Mouse (Mus musculus): Measurements from ENCODE around the gene Fam241a. TPM values are rescaled to one million over a fixed set of nuclear protein-coding genes. Genes with fewer than 3 reads are reported as not detected.
A peak's percentile ranks its signal among the peaks of the same experiment; 100 is the strongest.

Fam241a gene
- total and polyA plus RNA-seq, 2 experiments from 2014 or later = 6.0 to 6.1 TPM

- no peaks in the 10 kb centered on the region for H3K36me3 ChIP-seq (ENCODE audit: insufficient read depth, low read length)
- ATAC-seq (peak; percentile 13), DNase-seq (ENCODE audit: low spot score) (no peak)
- 33% methylated on average over 8 of the region's 8 CpGs for WGBS
- peak overlapping the region; percentile 92 for H3K27ac ChIP-seq
- peak overlapping the region; percentile 92 for H3K9ac ChIP-seq (replicated peaks; ENCODE audit: low read length)
- H3K4me1 ChIP-seq (ENCODE audit: insufficient read depth, low read length) = no peaks in the 10 kb centered on the region; the same call in none of the 2 replicates
- peak overlapping the region; percentile 88 for H3K4me3 ChIP-seq (ENCODE audit: low read length)
- peak overlapping the region; percentile 70 for H3K4me2 ChIP-seq (ENCODE audit: low read depth, low read length)
- H3K9me3 ChIP-seq (ENCODE audit: low read length) = no peaks in the 10 kb centered on the region
- no peak for TF ChIP-seq CTCF (IDR thresholded peaks at IDR 0.05; ENCODE audit: low read depth)
- no peaks in the 10 kb centered on the region for H3K27me3 ChIP-seq (ENCODE audit: insufficient read depth, low read length)
Measured at GRCm38 (mm10) chr3:127837972-127838644, 58.0 kb downstream of the Fam241a start.

GRCm38 (mm10) chr3:127837154-127837865 lies 58.8 kb downstream of the Fam241a start, which contains the start of gene Ap1ar:
Gene Ap1ar, minus strand, starts transcription at chr3:127837523.
- Histone ChIP-seq H3K9me3 (ENCODE audit: low read length) (no peaks in the 10 kb centered on the region), H3K27ac (peak within 1 kb of the TSS; percentile 92), H3K36me3 (ENCODE audit: insufficient read depth, low read length) (no peaks in the 10 kb centered on the region), H3K4me2 (ENCODE audit: low read depth, low read length) (peak within 1 kb of the TSS; percentile 70), H3K4me3 (ENCODE audit: low read length) (peak within 1 kb of the TSS; percentile 88), H3K27me3 (ENCODE audit: insufficient read depth, low read length) (no peaks in the 10 kb centered on the region), H3K9ac (replicated peaks; ENCODE audit: low read length) (peak within 1 kb of the TSS; percentile 92), H3K4me1 (ENCODE audit: insufficient read depth, low read length) (no peaks in the 10 kb centered on the region; the same call in none of the 2 replicates)
- ATAC-seq = peak; percentile 98
- under 1% methylated on average over 80 of the region's 89 CpGs for WGBS
- TF ChIP-seq CTCF (IDR thresholded peaks at IDR 0.05; ENCODE audit: low read depth) = peak; percentile 81
- DNase-seq (ENCODE audit: low spot score) = peak; percentile 98

GRCm38 (mm10) chr3:127836798-127837153 lies 59.3 kb downstream of the Fam241a start:
- no peak for DNase-seq (ENCODE audit: low spot score)
- under 1% methylated on average over 17 of the region's 17 CpGs for WGBS

GRCm38 (mm10) chr3:127835594-127835993 lies 60.5 kb downstream of the Fam241a start:
- Histone ChIP-seq H3K36me3 (ENCODE audit: insufficient read depth, low read length) (no peaks in the 10 kb centered on the region), H3K4me2 (ENCODE audit: low read depth, low read length) (peak overlapping the region; percentile 70), H3K4me3 (ENCODE audit: low read length) (no peak overlapping the region), H3K27me3 (ENCODE audit: insufficient read depth, low read length) (no peaks in the 10 kb centered on the region), H3K4me1 (ENCODE audit: insufficient read depth, low read length) (no peaks in the 10 kb centered on the region; the same call in none of the 2 replicates), H3K9me3 (ENCODE audit: low read length) (no peaks in the 10 kb centered on the region), H3K27ac (no peak overlapping the region), H3K9ac (replicated peaks; ENCODE audit: low read length) (no peak overlapping the region)
- TF ChIP-seq CTCF (IDR thresholded peaks at IDR 0.05; ENCODE audit: low read depth) = no peak
- DNase-seq (ENCODE audit: low spot score) = no peak
- ATAC-seq = no peak
- WGBS = 76% methylated on average over 6 of the region's 6 CpGs

More at GRCm38 (mm10) chr3:127836798-127837153, 59.3 kb downstream of the Fam241a start:
- H3K9ac ChIP-seq (replicated peaks; ENCODE audit: low read length) = peak overlapping the region; percentile 92
- H3K36me3 ChIP-seq (ENCODE audit: insufficient read depth, low read length) = no peaks in the 10 kb centered on the region
- peak overlapping the region; percentile 70 for H3K4me2 ChIP-seq (ENCODE audit: low read depth, low read length)
- TF ChIP-seq CTCF (IDR thresholded peaks at IDR 0.05; ENCODE audit: low read depth) = no peak
- H3K4me1 ChIP-seq (ENCODE audit: insufficient read depth, low read length) = no peaks in the 10 kb centered on the region; the same call in none of the 2 replicates
- no peaks in the 10 kb centered on the region for H3K27me3 ChIP-seq (ENCODE audit: insufficient read depth, low read length)
- H3K9me3 ChIP-seq (ENCODE audit: low read length) = no peaks in the 10 kb centered on the region
- H3K27ac ChIP-seq = peak overlapping the region; percentile 92
- ATAC-seq = no peak
- H3K4me3 ChIP-seq (ENCODE audit: low read length) = peak overlapping the region; percentile 88

- DNase-seq (ENCODE audit: low spot score) = no peak
- no peak overlapping the region for H3K4me2 ChIP-seq (ENCODE audit: low read depth, low read length)
- no peak for ATAC-seq
- TF ChIP-seq CTCF (IDR thresholded peaks at IDR 0.05; ENCODE audit: low read depth) = no peak
- no peak overlapping the region for H3K9ac ChIP-seq (replicated peaks; ENCODE audit: low read length)
- 93% methylated on average over 4 of the region's 4 CpGs for WGBS
- no peaks in the 10 kb centered on the region for H3K9me3 ChIP-seq (ENCODE audit: low read length)
- no peaks in the 10 kb centered on the region; the same call in none of the 2 replicates for H3K4me1 ChIP-seq (ENCODE audit: insufficient read depth, low read length)
- no peaks in the 10 kb centered on the region for H3K27me3 ChIP-seq (ENCODE audit: insufficient read depth, low read length)
- no peaks in the 10 kb centered on the region for H3K36me3 ChIP-seq (ENCODE audit: insufficient read depth, low read length)
- no peak overlapping the region for H3K27ac ChIP-seq
- no peak overlapping the region for H3K4me3 ChIP-seq (ENCODE audit: low read length)
Measured at GRCm38 (mm10) chr3:127834040-127834439, 62.1 kb downstream of the Fam241a start.

- H3K36me3 ChIP-seq (ENCODE audit: insufficient read depth, low read length) = no peaks in the 10 kb centered on the region
- no peaks in the 10 kb centered on the region for H3K9me3 ChIP-seq (ENCODE audit: low read length)
- H3K4me1 ChIP-seq (ENCODE audit: insufficient read depth, low read length) = no peaks in the 10 kb centered on the region; the same call in none of the 2 replicates
- no peak overlapping the region for H3K27ac ChIP-seq
- WGBS = 62% methylated on average over 6 of the region's 6 CpGs
- DNase-seq (ENCODE audit: low spot score) (no peak), ATAC-seq (no peak)
- H3K4me3 ChIP-seq (ENCODE audit: low read length) = no peak overlapping the region
- TF ChIP-seq CTCF (IDR thresholded peaks at IDR 0.05; ENCODE audit: low read depth) = no peak
- H3K27me3 ChIP-seq (ENCODE audit: insufficient read depth, low read length) = no peaks in the 10 kb centered on the region
- no peak overlapping the region for H3K9ac ChIP-seq (replicated peaks; ENCODE audit: low read length)
- no peak overlapping the region for H3K4me2 ChIP-seq (ENCODE audit: low read depth, low read length)
Measured at GRCm38 (mm10) chr3:127831079-127831478, 65.0 kb downstream of the Fam241a start.
